Comparison of ENCODE assay signal across 17 mouse cellular contexts in genomic region chr12:31964074-31964473, GRCm38 (mm10). TPM values are rescaled to one million over a fixed set of nuclear protein-coding genes. Genes with fewer than 3 reads are reported as not detected.
DNase-seq lines count a peak whose midpoint lies in the region; ATAC-seq lines count a peak whose summit lies in the region.
"Had no signal": no experiment of that assay in that cellular context is flagged by ENCODE, and none has a peak within 500 bp of the region (broad histone marks: within the 10 kb centered on the region; RNA-seq: fewer than 3 reads in every experiment).

No protein-coding gene starts in this region.

- no peaks in the 10 kb centered on the region for H3K9me3 ChIP-seq in forebrain, embryonic 13.5 days (replicated peaks)
- H3K9me3 ChIP-seq in forebrain, embryonic 12.5 days = no peaks in the 10 kb centered on the region
- H3K9me3 ChIP-seq: G1E; heart, embryonic 15.5 days; liver, embryonic 12.5 days had no signal

- ATAC-seq in forebrain, embryonic 13.5 days = 0 out of 2 replicates have a peak, but pooled peaks have one; percentile 34
- ATAC-seq in forebrain, embryonic 12.5 days (ENCODE audit: low FRiP score) = no peak
- ATAC-seq in megakaryocyte, adult 5-6 weeks (ENCODE audit: poor library complexity, severe bottlenecking) = no peak
- ATAC-seq: CD4-positive, CD25-positive, alpha-beta regulatory T cell, adult 4 months; liver, embryonic 12.5 days had no signal

- 78% methylated on average over 6 of the region's 6 CpGs for WGBS in forebrain, embryonic 13.5 days
- WGBS in forebrain, embryonic 12.5 days = 87% methylated on average over 6 of the region's 6 CpGs

- no peak overlapping the region for H3K9ac ChIP-seq in forebrain, embryonic 13.5 days
- H3K9ac ChIP-seq in forebrain, embryonic 12.5 days = no peak overlapping the region
- H3K9ac ChIP-seq: heart, embryonic 15.5 days; liver, embryonic 12.5 days had no signal

- no peak overlapping the region for H3K4me3 ChIP-seq in forebrain, embryonic 13.5 days
- H3K4me3 ChIP-seq in forebrain, embryonic 12.5 days (replicated peaks) = no peak overlapping the region
- H3K4me3 ChIP-seq: heart, embryonic 15.5 days; liver, embryonic 12.5 days had no signal

- peak; percentile 51 for DNase-seq in layer of hippocampus, adult 11-12 months (ENCODE audit: low spot score)
- DNase-seq in layer of hippocampus, adult 9-10 months (ENCODE audit: low spot score) = no peak
- DNase-seq in retina, postnatal 1 day = peak; percentile 63
- DNase-seq in retina, embryonic 14.5 days (ENCODE audit: low spot score) = no peak
- DNase-seq: adrenal gland, postnatal 36 days; cerebellum, adult 2 months; cerebellum, postnatal 36 days; gastrocnemius, postnatal 36 days; kidney, adult 11 months had no signal

- no peak overlapping the region for H3K4me2 ChIP-seq in forebrain, embryonic 13.5 days
- H3K4me2 ChIP-seq in forebrain, embryonic 12.5 days = no peak overlapping the region
- H3K4me2 ChIP-seq: heart, embryonic 15.5 days; liver, embryonic 12.5 days had no signal

- peaks cover 12% of the 10 kb centered on the region; the same call in 1 of the 2 replicates for H3K36me3 ChIP-seq in forebrain, embryonic 13.5 days (ENCODE audit: poor library complexity, severe bottlenecking)
- no peaks in the 10 kb centered on the region; the same call in none of the 2 replicates for H3K36me3 ChIP-seq in forebrain, embryonic 12.5 days (replicated peaks)
- H3K36me3 ChIP-seq: heart, embryonic 15.5 days had no signal

- H3K27ac ChIP-seq in forebrain, embryonic 13.5 days = peak overlapping the region; percentile 31; the same call in 1 of the 2 replicates
- H3K27ac ChIP-seq in forebrain, embryonic 12.5 days = no peak overlapping the region
- H3K27ac ChIP-seq: heart, embryonic 15.5 days; liver, embryonic 12.5 days; macrophage had no signal

- 0 out of 2 replicates have a peak, but pooled peaks cover 4% of the 10 kb centered on the region for H3K4me1 ChIP-seq in forebrain, embryonic 13.5 days
- 0 out of 2 replicates have a peak, but pooled peaks cover 3% of the 10 kb centered on the region for H3K4me1 ChIP-seq in forebrain, embryonic 12.5 days

- H3K27me3 ChIP-seq in forebrain, embryonic 13.5 days = no peaks in the 10 kb centered on the region
- no peaks in the 10 kb centered on the region for H3K27me3 ChIP-seq in forebrain, embryonic 12.5 days
- H3K27me3 ChIP-seq: heart, embryonic 15.5 days; liver, embryonic 12.5 days had no signal

RNA-seq across cellular contexts. Expression of gene Hbp1, which starts 13.7 kb away (rescaled TPM):
- polyA plus RNA-seq in forebrain, embryonic 13.5 days (2015; fragmentation: Nextera tagmentation; extraction: Ambion mirVana) = 85.8 and 86.8 TPM in 2 replicates
- 81.3 and 85.2 TPM in 2 replicates for polyA plus RNA-seq in forebrain, embryonic 12.5 days (2016; fragmentation: Nextera tagmentation; extraction: Ambion mirVana)
- total RNA-seq in megakaryocyte, adult 5-6 weeks (2015) = 80.3 and 81.1 TPM in 2 replicates
- 63.7 and 63.9 TPM in 2 replicates for total RNA-seq in megakaryocyte, adult 5-6 weeks (2017)

Comparison
In these comparisons a context has a peak if more than half of its experiments do, and no peak if none do; other contexts are left out.
1. DNase-seq: peak in layer of hippocampus, adult 11-12 months (single experiment) and retina, postnatal 1 day (single experiment); none in layer of hippocampus, adult 9-10 months (single experiment) and retina, embryonic 14.5 days (single experiment).